Mouse (Mus musculus) olfactory bulb, adult 2 months (tissue): ENCODE results near the gene Gls.

Source experiments
- CTCF ChIP-seq: fragments of 200-500 bp; IDR thresholded peaks from 2 replicates; pipeline ENCODE4 v1.5.1; 2012; ENCODE audit warnings: low read depth, mild to moderate bottlenecking, low read length, moderate library complexity; ENCODE audit not compliant: insufficient read depth
- POLR2A ChIP-seq: fragments of 200-500 bp; IDR thresholded peaks from 2 replicates; pipeline ENCODE4 v1.6.1; 2012; ENCODE audit warnings: mild to moderate bottlenecking, low read depth, low read length, moderate library complexity; ENCODE audit not compliant: insufficient read depth

- TF ChIP-seq POLR2A (no peak), CTCF (no peak)
Measured at GRCm38 (mm10) chr1:52143191-52143590, 89.8 kb downstream of the Gls start.
